9 mouse cellular contexts compared by ENCODE assay signal in the genomic region with DNA sequence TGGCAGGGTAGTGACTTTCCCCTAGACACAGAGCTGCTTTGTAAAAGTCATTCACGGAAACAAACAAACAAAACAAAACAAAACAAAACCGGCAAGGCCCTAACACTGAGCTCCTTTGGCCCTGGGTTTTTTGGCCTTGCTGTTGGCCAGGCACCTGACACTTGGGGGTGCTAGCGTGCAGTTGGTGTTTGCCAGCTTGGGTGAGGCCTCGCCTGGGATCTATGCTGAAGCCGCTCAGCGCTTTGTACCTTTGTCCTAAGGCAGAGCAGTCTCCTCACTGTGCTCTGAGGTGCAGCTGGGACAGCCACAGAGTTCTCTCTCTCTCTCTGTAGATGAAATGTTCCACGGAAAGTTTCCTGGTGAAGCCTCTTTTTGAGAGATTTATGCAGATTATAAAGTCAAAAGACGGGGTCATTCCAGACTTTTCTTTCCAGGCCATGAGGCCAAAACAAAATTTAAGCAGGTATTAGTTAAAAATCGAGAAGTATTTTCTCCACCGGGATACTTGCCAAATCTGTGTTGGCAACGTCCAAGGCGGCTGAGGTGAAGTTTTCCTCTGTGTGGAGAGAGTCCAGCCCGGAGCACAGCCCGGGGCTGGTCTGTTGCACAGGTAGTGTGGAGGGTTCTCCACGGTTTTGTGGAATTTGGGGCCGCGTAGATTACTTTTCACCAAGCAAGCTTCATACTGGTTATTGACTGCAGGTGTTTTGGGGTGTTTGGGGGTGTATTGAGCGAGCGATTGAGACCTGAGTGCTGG.
DNase-seq lines count a peak whose midpoint lies in the region; ATAC-seq and TF ChIP-seq lines count a peak whose summit lies in the region.
"Had no signal": no experiment of that assay in that cellular context is flagged by ENCODE, and none has a peak within 500 bp of the region (broad histone marks: within the 10 kb centered on the region; RNA-seq: fewer than 3 reads in every experiment).

No protein-coding gene starts in this region.

- no peak overlapping the region for H3K4me3 ChIP-seq in left cerebral cortex, adult 2 months
- H3K4me3 ChIP-seq: lung, embryonic 15.5 days had no signal

- no peak for ATAC-seq in CD4-positive, CD25-positive, alpha-beta regulatory T cell, adult 4 months
- ATAC-seq in megakaryocyte progenitor cell, adult 5-6 weeks (replicated peaks; ENCODE audit: poor library complexity): peak; percentile 95

- peak; percentile 48 for DNase-seq in CD4-positive, CD25-positive, alpha-beta regulatory T cell, adult 2 months (ENCODE audit: low read depth, low spot score)
- DNase-seq in cerebellum, postnatal 4 days (ENCODE audit: low spot score in 2 of 2): peak; percentile 47 to 68
- peak; percentile 59 for DNase-seq in gastrocnemius, postnatal 10 days
- peak; percentile 10 for DNase-seq in induced T-regulatory cell, adult 2 months (ENCODE audit: low read depth)
- DNase-seq in left cerebral cortex, adult 2 months (ENCODE audit: extremely low spot score in 1 of 2, low spot score in 2 of 2): peak; percentile 41 to 51
- DNase-seq in right cerebral cortex, postnatal 14 days: peak; percentile 52

- intact Hi-C loops in left cerebral cortex, adult 2 months (cut with DNase I): loop anchor here (10.0 kb wide), 3 partner anchors 154 to 546 kb away; no protein-coding TSS in a partner anchor

- H3K27ac ChIP-seq in left cerebral cortex, adult 2 months: no peak overlapping the region
- H3K27ac ChIP-seq: lung, embryonic 15.5 days had no signal

- peak; percentile 67 for TF ChIP-seq CTCF in left cerebral cortex, adult 2 months (IDR thresholded peaks at IDR 0.05)
